Mouse (Mus musculus): Measurements from ENCODE around the gene Ncoa3.

GRCm38 (mm10) chr2:165999790-166000189, 7.4 kb downstream of the Ncoa3 start:
- TF ChIP-seq POLR2A (IDR thresholded peaks at IDR 0.05; ENCODE audit: borderline replicate concordance, control insufficient read depth, low read depth, low read length) (no peak), CTCF (IDR thresholded peaks at IDR 0.05; ENCODE audit: control insufficient read depth, insufficient read depth, low read length) (no peak)
